Mouse (Mus musculus) intestine, embryonic 16.5 days (tissue): ENCODE measurements around the gene Tpst1. TPM values are rescaled to one million over a fixed set of nuclear protein-coding genes. Genes with fewer than 3 reads are reported as not detected.
A peak's percentile ranks its signal among the peaks of the same experiment; 100 is the strongest.

Experiments
- ATAC-seq: fragments of 200-750 bp; cut with Nextera tagmentation; 2 replicates; pipeline ENCODE4 v1.8.0; 2017; ENCODE audit warnings: moderate TSS enrichment, moderate library complexity
- H3K27ac ChIP-seq: fragments of 300-500 bp; sonication (generic); 2 replicates; pipeline ENCODE4 v1.5.1; 2014; ENCODE audit warnings: mild to moderate bottlenecking, low read length
- H3K27me3 ChIP-seq: fragments of 300-500 bp; sonication (generic); replicated peaks from 2 replicates; pipeline ENCODE4 v1.6.1; 2014; ENCODE audit warnings: low read length, control low read depth, mixed read lengths; ENCODE audit not compliant: control insufficient read depth, insufficient read depth
- H3K36me3 ChIP-seq: fragments of 300-500 bp; sonication (generic); 2 replicates; pipeline ENCODE4 v1.6.1; 2014; ENCODE audit warnings: low read length, control low read depth; ENCODE audit not compliant: control insufficient read depth, insufficient read depth
- H3K4me1 ChIP-seq: fragments of 300-500 bp; sonication (generic); 2 replicates; pipeline ENCODE4 v1.6.1; 2014; ENCODE audit warnings: low read length, control low read depth, mixed read lengths; ENCODE audit not compliant: control insufficient read depth, insufficient read depth
- H3K4me2 ChIP-seq: fragments of 300-500 bp; sonication (generic); 2 replicates; pipeline ENCODE4 v1.6.1; 2014; ENCODE audit warnings: low read depth, low read length, control low read depth
- H3K4me3 ChIP-seq: fragments of 300-500 bp; sonication (generic); 2 replicates; pipeline ENCODE4 v1.5.1; 2014; ENCODE audit warnings: mild to moderate bottlenecking, low read length
- H3K9ac ChIP-seq: fragments of 300-500 bp; sonication (generic); 2 replicates; pipeline ENCODE4 v1.6.1; 2014; ENCODE audit warnings: low read depth, low read length
- H3K9me3 ChIP-seq: fragments of 300-500 bp; sonication (generic); 2 replicates; pipeline ENCODE4 v1.6.1; 2016; ENCODE audit warnings: low read length, control low read depth; ENCODE audit not compliant: control insufficient read depth
- WGBS: fragments of 180-500 bp; shearing (Covaris S2); extraction: QIAGEN DNeasy Blood & Tissue Kit; methylation state at CpG from one replicate; pipeline ENCODE4 v1.1.7; 2014; 5-methylcytosine and 5-hydroxymethylcytosine counted together
- polyA plus RNA-seq: library from polyadenylated mRNA; unstranded; fragments of >200 nt; fragmentation: Nextera tagmentation; extraction: Ambion mirVana; gene quantifications from 2 replicates; pipeline ENCODE4 v1.2.1, GENCODE M21; 2015

Gene Tpst1
- polyA plus RNA-seq, 1 experiment from 2014 or later = 51.7 TPM

DNA sequence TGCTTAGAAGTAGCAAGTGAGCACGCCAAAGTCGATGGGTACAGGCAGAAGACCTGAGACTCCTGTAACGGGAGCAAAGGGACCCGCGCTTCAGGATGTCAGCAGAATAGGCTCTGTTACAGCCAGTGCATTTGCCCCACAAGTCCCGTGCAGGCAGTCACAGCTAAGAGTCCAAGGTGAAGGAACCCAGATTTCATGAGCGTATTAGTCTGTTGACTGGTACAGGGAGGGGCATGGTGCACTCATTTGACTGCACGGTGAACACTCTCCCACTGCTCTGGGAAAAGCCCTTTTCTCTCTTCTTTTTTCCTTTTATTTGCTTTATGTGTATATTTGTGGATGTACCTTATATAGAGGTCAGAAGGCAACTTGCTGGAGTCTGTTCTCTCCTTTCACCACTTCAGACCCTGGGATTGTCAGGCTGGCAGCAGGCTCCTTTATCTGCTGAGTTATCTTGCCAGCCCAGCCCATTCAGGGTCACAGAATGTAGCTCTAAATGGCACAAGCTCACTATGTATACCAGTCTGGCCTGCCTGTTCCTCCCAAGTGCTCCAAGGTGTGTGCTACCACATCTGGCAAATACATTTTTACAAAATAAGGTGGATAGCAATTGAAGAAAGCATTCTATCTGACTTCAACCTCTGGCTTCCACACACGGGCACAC lies 111.2 kb downstream of the Tpst1 start:
- Histone ChIP-seq H3K4me2 (no peak overlapping the region), H3K9ac (no peak overlapping the region), H3K4me1 (peaks cover 11% of the 10 kb centered on the region), H3K36me3 (no peaks in the 10 kb centered on the region), H3K9me3 (no peaks in the 10 kb centered on the region), H3K27ac (no peak overlapping the region), H3K27me3 (no peaks in the 10 kb centered on the region), H3K4me3 (no peak overlapping the region)
- WGBS = 79% methylated on average over 9 of the region's 9 CpGs
- ATAC-seq = peak; percentile 73

DNA sequence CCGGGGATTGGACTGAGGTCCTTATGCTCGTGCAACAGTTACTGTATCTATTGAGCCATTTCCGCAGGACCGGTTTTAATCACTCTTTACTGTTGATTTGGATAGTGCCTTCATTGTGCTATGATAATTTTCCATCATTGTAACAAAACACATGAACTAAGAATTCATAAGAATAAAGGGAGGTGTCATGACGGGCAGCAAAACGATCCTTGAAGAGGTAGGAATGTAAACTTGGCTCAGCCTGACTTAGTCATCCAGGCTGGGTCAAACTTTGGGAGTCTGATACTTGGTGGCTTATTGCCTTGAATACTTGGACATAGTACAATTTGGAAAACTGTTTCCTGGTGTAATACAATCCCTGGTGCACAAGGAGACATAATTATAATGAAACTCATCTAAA lies 112.2 kb downstream of the Tpst1 start:
- ATAC-seq = no peak
- no peak overlapping the region for H3K4me3 ChIP-seq
- H3K4me1 ChIP-seq = peaks cover 11% of the 10 kb centered on the region
- no peak overlapping the region for H3K4me2 ChIP-seq
- no peaks in the 10 kb centered on the region for H3K9me3 ChIP-seq
- peaks cover 8% of the 10 kb centered on the region; the same call in 1 of the 2 replicates for H3K36me3 ChIP-seq
- WGBS = 75% methylated on average over 6 of the region's 6 CpGs
- no peak overlapping the region for H3K9ac ChIP-seq
- no peaks in the 10 kb centered on the region for H3K27me3 ChIP-seq
- H3K27ac ChIP-seq = no peak overlapping the region

Other genes with a start within 250 kb of the Tpst1 start
- 33.4 and 35.3 TPM in 2 replicates for gene Sumf2, start 226.3 kb upstream of the Tpst1 start, polyA plus RNA-seq
- gene Chchd2, start 185.9 kb upstream of the Tpst1 start, polyA plus RNA-seq = 1,153 and 1,157 TPM in 2 replicates
- gene Zbed5, start 177.6 kb upstream of the Tpst1 start, polyA plus RNA-seq = 2.2 and 2.4 TPM in 2 replicates
- gene Phkg1, start 174.8 kb upstream of the Tpst1 start, polyA plus RNA-seq = 0.11 TPM in 1 of 2 replicates, not detected in the other
- 2.1 and 2.3 TPM in 2 replicates for gene Nupr1l, start 164.8 kb upstream of the Tpst1 start, polyA plus RNA-seq
- 22.1 and 28.8 TPM in 2 replicates for gene Vkorc1l1, start 131.4 kb upstream of the Tpst1 start, polyA plus RNA-seq
- 110 and 131 TPM in 2 replicates for gene Gusb, start 70.3 kb upstream of the Tpst1 start, polyA plus RNA-seq
- gene Asl, start 44.1 kb upstream of the Tpst1 start, polyA plus RNA-seq = 74.1 and 89.4 TPM in 2 replicates
- gene Crcp, start 44.0 kb upstream of the Tpst1 start, polyA plus RNA-seq = 37.2 and 38.7 TPM in 2 replicates
- 3.7 and 4.1 TPM in 2 replicates for gene Kctd7, start 71.5 kb downstream of the Tpst1 start, polyA plus RNA-seq
- gene Rabgef1, start 98.5 kb downstream of the Tpst1 start, polyA plus RNA-seq = 26.1 and 26.8 TPM in 2 replicates
- 27.3 and 28.6 TPM in 2 replicates for gene Tmem248, start 143.8 kb downstream of the Tpst1 start, polyA plus RNA-seq
- gene Sbds, start 182.2 kb downstream of the Tpst1 start, polyA plus RNA-seq = 78.1 and 83.6 TPM in 2 replicates
- 22.6 and 24.8 TPM in 2 replicates for gene Tyw1, start 182.3 kb downstream of the Tpst1 start, polyA plus RNA-seq